Mouse (Mus musculus): ENCODE data around the gene Nelfb. TPM values are rescaled to one million over a fixed set of nuclear protein-coding genes. Genes with fewer than 3 reads are reported as not detected.
A peak's percentile ranks its signal among the peaks of the same experiment; 100 is the strongest.

The Nelfb gene
- polyA plus RNA-seq, 1 experiment: 89.7 TPM

DNA sequence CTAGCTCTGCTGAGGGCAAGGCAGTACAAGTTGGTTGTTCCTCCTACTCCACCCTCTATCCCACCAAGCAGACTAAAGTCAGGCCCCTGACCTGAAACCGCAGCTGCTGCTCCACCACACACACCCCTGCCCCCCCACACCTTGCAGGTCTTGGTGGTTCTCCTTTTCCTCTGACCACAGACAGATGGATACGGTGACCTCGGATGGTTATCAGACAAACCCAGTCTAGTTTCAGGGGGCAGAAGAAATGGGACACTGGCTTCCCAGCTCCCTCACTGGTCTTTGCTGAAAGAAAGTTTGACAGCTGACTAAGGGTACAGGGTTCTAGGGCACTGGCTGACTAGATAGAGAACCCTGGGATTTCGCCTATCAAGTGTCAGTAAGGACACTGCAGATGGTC is 22.1 kb upstream of the Nelfb start:
- DNase-seq (ENCODE audit: low read depth, low spot score): no peak
- 65% methylated on average over 4 of the region's 4 CpGs for WGBS

- DNase-seq (ENCODE audit: low read depth, low spot score): no peak
- WGBS: 82% methylated on average over 12 of the region's 12 CpGs
These were observed 19.7 kb upstream of the Nelfb start for GRCm38 (mm10) chr2:25231038-25231437.

GRCm38 (mm10) chr2:25230581-25230980 is 19.3 kb upstream of the Nelfb start:
- 92% methylated on average over 7 of the region's 7 CpGs for WGBS

DNA sequence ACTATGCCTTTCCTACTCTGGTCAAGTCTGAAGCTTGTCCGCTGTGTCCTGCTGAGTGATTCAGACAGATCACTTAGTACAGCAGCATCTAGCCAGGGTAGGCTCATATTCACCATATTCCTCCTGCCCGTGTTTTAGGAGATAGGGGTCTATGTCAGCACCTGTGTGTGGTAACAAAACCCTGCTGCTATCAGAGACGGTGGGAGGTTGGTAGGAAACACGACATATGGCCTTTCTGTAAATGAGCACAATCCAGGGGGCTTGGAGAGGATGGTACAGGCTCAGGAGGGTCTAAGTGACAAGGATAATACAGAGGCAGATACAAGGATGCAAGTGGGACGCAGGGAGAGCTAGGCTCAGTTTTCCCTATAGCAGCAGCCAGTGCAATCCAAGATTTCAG is 18.3 kb upstream of the Nelfb start:
- no peak for DNase-seq (ENCODE audit: low read depth, low spot score)
- 95% methylated on average over 5 of the region's 5 CpGs for WGBS

More at GRCm38 (mm10) chr2:25230581-25230980, 19.3 kb upstream of the Nelfb start:
- DNase-seq (ENCODE audit: low read depth, low spot score): no peak

DNA sequence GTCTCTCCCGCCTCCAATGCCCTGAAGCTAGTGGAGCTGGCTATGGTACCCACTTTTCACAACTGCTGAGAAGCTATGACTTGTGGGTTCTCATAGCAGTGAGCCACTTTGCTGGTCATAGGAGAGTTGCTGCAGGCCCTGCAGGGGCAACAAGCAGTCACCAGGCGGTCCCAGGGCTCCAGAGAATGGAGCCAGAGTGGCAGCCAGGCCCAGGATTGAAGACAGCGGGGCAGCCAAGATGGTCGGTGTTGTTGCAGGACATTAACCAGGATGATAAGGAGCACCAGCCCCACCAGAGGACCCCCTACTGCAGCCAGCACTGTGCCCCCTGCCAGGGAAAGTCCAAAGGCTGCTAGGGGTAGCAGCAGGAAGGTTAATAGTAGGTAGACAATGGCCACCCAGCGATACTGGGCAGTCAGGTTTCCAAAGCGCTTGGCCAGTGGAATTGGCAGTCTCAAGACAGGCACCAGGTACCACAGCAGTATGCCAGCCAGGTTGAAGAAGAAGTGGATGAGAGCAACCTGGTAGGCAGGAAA is 17.8 kb upstream of the Nelfb start:
- no peak for DNase-seq (ENCODE audit: low read depth, low spot score)
- 70% methylated on average over 6 of the region's 6 CpGs for WGBS

- WGBS: 1% methylated on average over 7 of the region's 7 CpGs
- peak; percentile 97 for DNase-seq (ENCODE audit: low read depth, low spot score)
These were observed 17.2 kb upstream of the Nelfb start for GRCm38 (mm10) chr2:25228431-25228889.

DNA sequence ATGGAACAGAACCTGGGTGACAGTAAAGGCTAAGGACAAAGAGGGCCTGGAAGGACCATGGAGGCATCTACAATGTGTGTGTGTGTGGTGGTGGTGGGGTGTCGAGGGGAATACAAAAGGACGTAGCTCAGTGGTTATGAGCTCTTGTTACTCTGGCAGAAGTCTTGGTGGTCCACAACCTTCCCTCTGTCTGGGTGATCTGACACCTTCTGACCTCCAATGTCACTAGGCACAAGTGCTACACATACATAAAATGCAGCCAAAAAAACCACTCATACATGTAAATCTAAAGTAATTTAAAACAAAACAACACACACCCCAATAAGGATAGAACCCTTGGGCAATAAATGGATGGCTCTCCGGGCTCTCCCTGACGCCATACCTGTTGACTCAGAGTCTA is 16.1 kb upstream of the Nelfb start:
- 68% methylated on average over 4 of the region's 4 CpGs for WGBS
- no peak for DNase-seq (ENCODE audit: low read depth, low spot score)

- no peak for DNase-seq (ENCODE audit: low read depth, low spot score)
- 47% methylated on average over 5 of the region's 5 CpGs for WGBS
These were observed 15.6 kb upstream of the Nelfb start for GRCm38 (mm10) chr2:25226864-25227263.

GRCm38 (mm10) chr2:25225811-25226379 is 14.6 kb upstream of the Nelfb start:
- WGBS: 60% methylated on average over 8 of the region's 8 CpGs
- no peak for DNase-seq (ENCODE audit: low read depth, low spot score)

DNA sequence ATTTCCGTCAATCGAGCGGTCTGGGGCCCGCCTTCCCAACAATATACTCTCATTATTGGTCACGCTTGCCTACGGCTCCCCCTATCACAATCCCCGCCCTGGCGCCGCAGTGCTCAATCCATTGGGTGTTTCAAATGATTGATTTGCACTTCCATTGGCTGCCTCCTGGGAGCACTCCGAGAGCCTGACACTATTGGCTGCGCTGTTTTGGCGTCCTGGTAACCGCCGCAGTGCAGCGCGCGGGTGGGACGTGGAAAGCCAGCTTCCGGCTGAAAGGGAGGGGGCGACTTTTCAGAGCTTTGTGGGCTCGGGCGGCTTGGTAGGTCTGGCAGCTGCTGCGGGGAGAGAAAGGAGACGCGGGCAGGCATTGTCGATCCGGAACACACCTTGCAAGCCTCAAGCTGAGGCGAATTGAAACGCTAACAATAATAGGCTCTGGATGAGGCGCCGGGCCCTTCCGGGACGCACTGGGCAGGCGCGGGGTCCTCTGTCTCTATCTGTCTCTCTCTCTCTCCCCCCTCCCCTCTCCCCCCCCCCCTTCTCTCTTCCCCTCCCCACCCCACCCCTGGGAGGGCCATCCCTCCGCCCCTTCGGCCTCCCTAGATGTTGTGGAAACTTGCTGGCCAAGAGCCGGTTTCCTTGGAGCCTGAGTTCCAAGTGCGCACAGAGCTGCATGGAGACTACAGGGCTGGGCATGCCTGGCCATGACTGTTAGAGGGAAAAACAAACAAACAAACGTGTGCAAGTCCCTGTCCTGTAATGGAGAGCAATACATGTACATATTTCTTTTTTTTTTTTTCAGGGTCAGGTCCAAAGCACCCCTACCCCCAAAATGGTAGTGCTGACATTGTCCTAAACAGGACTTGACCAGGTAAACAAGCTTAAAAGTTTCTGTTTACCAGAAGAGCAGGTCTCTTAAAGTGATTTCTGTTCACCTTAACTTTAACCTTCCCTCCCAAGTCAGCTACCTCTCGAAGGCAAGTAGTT is 13.8 kb upstream of the Nelfb start:
- WGBS: 1% methylated on average over 41 of the region's 41 CpGs

DNA sequence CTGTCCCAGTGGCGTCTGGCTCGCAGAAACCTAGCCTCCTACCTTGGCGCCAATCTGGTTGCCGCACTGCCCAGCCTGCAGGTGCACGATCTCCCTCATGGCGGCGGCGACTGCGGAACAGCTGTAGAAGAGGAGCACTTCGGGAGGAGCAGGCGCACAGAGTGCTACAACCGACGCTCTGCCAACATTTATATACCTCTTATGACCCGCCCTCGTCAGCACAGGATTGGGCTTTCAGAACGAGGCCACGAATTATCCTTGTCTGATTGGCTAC is 13.1 kb upstream of the Nelfb start, which contains the start of gene Tubb4b:
Gene Tubb4b (minus strand): TSS at position 211 of the 274 bp plus-strand sequence.
- DNase-seq (ENCODE audit: low read depth, low spot score): no peak
- under 1% methylated on average over 17 of the region's 17 CpGs for WGBS

More for the DNA sequence above, 13.8 kb upstream of the Nelfb start:
- peak; percentile 96 for DNase-seq (ENCODE audit: low read depth, low spot score)

DNA sequence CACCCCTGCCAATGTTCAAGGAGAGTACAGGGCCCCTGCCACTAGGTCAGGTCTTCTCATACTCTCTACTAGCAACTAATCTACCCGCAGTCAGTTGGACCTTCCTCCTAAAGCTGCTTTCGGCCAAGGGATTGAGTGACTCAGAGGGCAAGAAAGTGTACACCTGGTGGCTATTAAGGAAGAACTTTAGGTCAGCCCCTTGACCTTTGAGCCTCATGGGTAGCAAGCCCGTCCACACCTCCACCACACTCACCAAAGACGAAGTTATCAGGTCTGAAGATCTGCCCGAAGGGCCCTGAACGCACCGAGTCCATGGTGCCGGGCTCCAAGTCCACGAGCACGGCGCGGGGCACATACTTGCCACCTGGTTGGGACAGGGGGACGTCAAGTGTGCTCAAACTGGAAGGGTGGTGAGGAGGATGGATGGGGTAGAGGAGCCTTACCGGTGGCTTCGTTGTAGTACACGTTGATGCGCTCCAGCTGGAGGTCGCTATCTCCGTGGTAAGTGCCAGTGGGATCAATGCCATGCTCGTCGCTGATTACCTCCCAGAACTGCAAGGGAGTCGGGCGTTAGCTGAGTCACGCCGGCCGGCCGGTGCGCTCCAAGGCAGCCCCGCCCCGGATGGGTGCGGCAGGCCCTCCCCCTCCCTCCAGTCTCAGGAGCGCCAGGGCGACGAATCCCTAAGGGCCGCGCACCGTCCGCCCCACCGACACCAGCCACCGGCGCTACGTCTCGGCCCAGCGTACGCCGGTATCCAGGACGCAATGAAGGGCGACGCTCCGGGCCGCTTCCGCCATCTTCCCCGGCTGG is 12.6 kb upstream of the Nelfb start:
- DNase-seq (ENCODE audit: low read depth, low spot score): no peak
- under 1% methylated on average over 53 of the region's 53 CpGs for WGBS

- WGBS: 65% methylated on average over 5 of the region's 5 CpGs
- DNase-seq (ENCODE audit: low read depth, low spot score): no peak
These were observed 10.1 kb upstream of the Nelfb start for GRCm38 (mm10) chr2:25221331-25221772.

- DNase-seq (ENCODE audit: low read depth, low spot score): no peak
These were observed 7.2 kb upstream of the Nelfb start, which contains the start of gene Fam166a for GRCm38 (mm10) chr2:25218445-25218844. TSS of gene Fam166a (plus strand) at chr2:25218745.

- WGBS: 67% methylated on average over 2 of the region's 2 CpGs
- DNase-seq (ENCODE audit: low read depth, low spot score): no peak
These were observed 6.4 kb upstream of the Nelfb start for GRCm38 (mm10) chr2:25217666-25218065.

GRCm38 (mm10) chr2:25214444-25214843 is 3.2 kb upstream of the Nelfb start, which contains the start of gene Stpg3:
TSS of gene Stpg3 (minus strand) at chr2:25214637.
- WGBS: 37% methylated on average over 3 of the region's 3 CpGs
- DNase-seq (ENCODE audit: low read depth, low spot score): no peak

- DNase-seq (ENCODE audit: low read depth, low spot score): no peak
- WGBS: 76% methylated on average over 23 of the region's 23 CpGs
These were observed 2.1 kb upstream of the Nelfb start for GRCm38 (mm10) chr2:25213266-25213865.

DNA sequence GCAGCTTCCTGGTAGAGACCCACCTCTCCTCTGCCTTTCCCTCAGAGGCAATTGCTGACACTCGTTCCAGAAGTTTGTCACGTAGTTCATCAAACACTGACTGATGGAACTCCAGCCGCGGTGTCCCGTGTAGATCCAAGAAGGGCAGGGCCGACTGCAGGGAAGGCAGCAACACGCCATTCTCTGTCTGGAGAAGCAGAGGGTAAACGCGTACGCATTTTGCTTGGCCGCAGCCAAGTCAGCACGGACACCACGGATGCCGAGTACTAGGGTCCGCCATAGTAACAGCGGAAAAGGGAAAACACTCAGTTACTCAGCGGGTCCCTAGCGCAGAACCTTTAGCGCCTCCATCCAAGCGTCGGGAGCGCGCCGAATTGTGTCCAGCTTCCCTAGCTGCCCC is 603 bp downstream of the Nelfb start:
- DNase-seq (ENCODE audit: low read depth, low spot score): no peak
- under 1% methylated on average over 24 of the region's 24 CpGs for WGBS

GRCm38 (mm10) chr2:25207593-25207992 is 3.7 kb downstream of the Nelfb start:
- 57% methylated on average over 1 of the region's 1 CpGs for WGBS
- DNase-seq (ENCODE audit: low read depth, low spot score): no peak

All from large intestine, adult 2 months (tissue).